Mouse (Mus musculus) C2C12 (cell line): ENCODE results near the gene Tcf15. TPM values are rescaled to one million over a fixed set of nuclear protein-coding genes. Genes with fewer than 3 reads are reported as not detected.

Experiments used
- H3K27me3 ChIP-seq: one replicate; pipeline ENCODE4 v1.6.1; 2011; ENCODE audit not compliant: control insufficient read depth, insufficient read depth, insufficient read length
- H3K36me3 ChIP-seq: one replicate; pipeline ENCODE4 v1.6.1; 2011; ENCODE audit not compliant: control insufficient read depth, insufficient read depth
- H3K4me3 ChIP-seq: one replicate; pipeline ENCODE4 v1.5.1; 2011; ENCODE audit warnings: mild to moderate bottlenecking, control low read depth; ENCODE audit not compliant: poor library complexity, insufficient read depth, severe bottlenecking
- H3K79me2 ChIP-seq: one replicate; pipeline ENCODE4 v1.6.1; 2011; ENCODE audit not compliant: control insufficient read depth, insufficient read depth
- H3K79me3 ChIP-seq: one replicate; pipeline ENCODE4 v1.6.1; 2011; ENCODE audit warnings: low read depth, control low read depth
- H3ac ChIP-seq: one replicate; pipeline ENCODE3; 2011; ENCODE audit warnings: low read depth; ENCODE audit not compliant: control insufficient read depth, insufficient read length
- CEBPB ChIP-seq: IDR thresholded peaks from one replicate; pipeline ENCODE4 v1.6.1; 2011; ENCODE audit warnings: low read depth, mild to moderate bottlenecking, control low read depth, moderate library complexity
- CTCF ChIP-seq: IDR thresholded peaks from one replicate; pipeline ENCODE4 v1.5.1; 2011; ENCODE audit not compliant: control insufficient read depth, insufficient read depth, insufficient read length
- FOSL1 ChIP-seq: IDR thresholded peaks from one replicate; pipeline ENCODE4 v1.8.0; 2011; ENCODE audit warnings: mild to moderate bottlenecking, low read length; ENCODE audit not compliant: poor library complexity, insufficient read depth, severe bottlenecking
- MAX ChIP-seq: IDR thresholded peaks from one replicate; pipeline ENCODE4 v1.6.1; 2011; ENCODE audit warnings: mild to moderate bottlenecking, control low read depth
- MYOD1 ChIP-seq: IDR thresholded peaks from one replicate; pipeline ENCODE4 v1.6.1; 2011; ENCODE audit warnings: low read depth; ENCODE audit not compliant: control insufficient read depth, insufficient read length
- MYOG ChIP-seq: IDR thresholded peaks from one replicate; pipeline ENCODE4 v1.6.1; 2011; ENCODE audit not compliant: control insufficient read depth, insufficient read length; ENCODE audit errors: extremely low read depth
- USF1 ChIP-seq: IDR thresholded peaks from one replicate; pipeline ENCODE4 v1.6.1; 2011; ENCODE audit warnings: low read depth, mild to moderate bottlenecking, control low read depth, moderate library complexity
- long read RNA-seq, 2 experiments: library from polyadenylated mRNA; unstranded; transcript quantifications; one replicate each; pipeline ENCODE4 v2.0.0; 2019 to 2020
- polyA plus RNA-seq: library from polyadenylated mRNA; unstranded; fragments of >200 nt; fragmentation: generic; extraction: Trizol; gene quantifications from one replicate; pipeline ENCODE4 v1.2.1, GENCODE M21; 2012; ENCODE audit warnings: missing spikeins

Gene Tcf15
- not detected for polyA plus RNA-seq
- long read RNA-seq, experiment 1 = 0 reads
- long read RNA-seq, experiment 2 = 0 reads

DNA sequence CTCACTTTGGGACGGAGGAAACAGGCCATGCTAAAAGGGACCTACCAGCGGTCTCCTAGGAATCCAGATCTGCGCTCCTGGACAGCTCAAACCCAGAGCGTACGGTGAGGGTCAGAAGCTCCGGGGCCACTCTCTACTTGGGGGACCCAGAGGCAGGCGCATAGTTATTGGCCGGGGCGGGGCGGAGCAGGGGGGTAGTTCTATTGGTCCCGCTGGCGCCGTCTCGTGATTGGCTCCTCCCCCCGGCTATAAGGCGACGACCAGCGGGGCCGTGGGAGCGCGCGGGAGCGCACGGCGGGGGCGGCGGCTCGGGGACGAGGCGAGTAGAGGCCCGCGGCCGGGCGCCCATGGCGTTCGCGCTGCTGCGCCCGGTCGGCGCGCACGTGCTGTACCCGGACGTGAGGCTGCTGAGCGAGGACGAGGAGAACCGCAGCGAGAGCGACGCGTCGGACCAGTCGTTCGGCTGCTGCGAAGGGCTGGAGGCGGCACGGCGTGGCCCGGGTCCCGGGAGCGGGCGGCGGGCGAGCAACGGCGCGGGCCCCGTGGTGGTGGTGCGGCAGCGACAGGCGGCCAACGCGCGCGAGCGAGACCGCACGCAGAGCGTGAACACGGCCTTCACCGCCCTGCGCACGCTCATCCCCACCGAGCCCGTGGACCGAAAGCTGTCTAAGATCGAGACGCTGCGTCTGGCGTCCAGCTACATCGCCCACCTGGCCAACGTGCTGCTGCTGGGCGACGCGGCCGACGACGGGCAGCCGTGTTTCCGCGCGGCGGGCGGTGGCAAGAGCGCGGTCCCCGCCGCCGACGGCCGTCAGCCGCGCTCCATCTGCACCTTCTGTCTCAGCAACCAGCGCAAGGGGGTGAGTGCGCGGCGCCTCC is at the start of gene Tcf15:
Gene Tcf15, plus strand, starts transcription at position 283 of the 879 bp plus-strand sequence.
- H3K79me3 ChIP-seq = no peaks in the 10 kb centered on the region
- H3K79me2 ChIP-seq = no peaks in the 10 kb centered on the region
- no peak within 1 kb of the TSS for H3ac ChIP-seq
- H3K27me3 ChIP-seq = peaks cover 81% of the 10 kb centered on the region
- no peak within 1 kb of the TSS for H3K4me3 ChIP-seq
- TF ChIP-seq MAX (no peak), USF1 (no peak), FOSL1 (no peak), CEBPB (no peak), MYOD1 (no peak), MYOG (no peak), CTCF (no peak)
- H3K36me3 ChIP-seq = no peaks in the 10 kb centered on the region

DNA sequence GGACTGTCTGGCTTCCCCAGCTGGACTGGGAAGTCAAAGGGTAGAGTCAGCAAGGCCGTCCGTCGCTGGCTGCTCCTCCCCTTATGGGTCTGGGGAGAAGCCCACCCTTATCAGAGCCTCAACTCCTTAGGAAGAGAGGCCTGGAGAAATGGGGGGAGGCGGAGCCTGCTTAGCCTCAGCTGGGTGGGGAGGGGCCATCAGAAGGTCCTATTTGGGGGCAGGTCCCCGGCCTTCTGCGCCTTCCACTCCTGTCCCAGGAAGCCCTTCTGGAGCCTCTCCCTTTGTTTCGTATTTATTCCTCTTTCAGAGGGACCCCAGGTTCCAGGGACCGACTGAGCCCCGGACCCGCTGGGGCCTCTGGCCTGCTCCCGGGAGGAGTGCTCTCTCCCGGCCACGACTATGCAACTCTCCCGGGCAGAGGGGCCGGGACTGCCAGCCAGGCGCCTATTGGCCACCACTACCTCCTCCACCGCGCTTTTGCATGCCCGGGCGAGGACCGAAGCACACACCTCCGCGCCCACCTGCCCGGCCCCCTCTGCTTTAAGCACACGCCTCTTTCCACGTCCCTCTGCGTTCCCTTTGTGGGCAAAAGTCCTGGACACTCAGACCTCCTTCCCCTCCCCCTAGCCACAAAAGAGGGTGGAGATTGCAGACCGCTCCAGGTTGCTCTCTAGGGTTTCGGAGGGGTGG is 48.4 kb upstream of the Tcf15 start:
- H3ac ChIP-seq = no peak overlapping the region
- TF ChIP-seq MAX (no peak), FOSL1 (no peak), MYOG (no peak), MYOD1 (no peak), CEBPB (no peak), USF1 (no peak), CTCF (no peak)
- no peak overlapping the region for H3K4me3 ChIP-seq
- H3K79me2 ChIP-seq = no peaks in the 10 kb centered on the region
- no peaks in the 10 kb centered on the region for H3K79me3 ChIP-seq
- peaks cover 10% of the 10 kb centered on the region for H3K27me3 ChIP-seq
- no peaks in the 10 kb centered on the region for H3K36me3 ChIP-seq

GRCm38 (mm10) chr2:152096922-152097321 is 46.4 kb upstream of the Tcf15 start:
- Histone ChIP-seq H3K27me3 (peaks cover 11% of the 10 kb centered on the region), H3ac (no peak overlapping the region), H3K79me3 (no peaks in the 10 kb centered on the region), H3K79me2 (no peaks in the 10 kb centered on the region), H3K4me3 (no peak overlapping the region), H3K36me3 (no peaks in the 10 kb centered on the region)
- TF ChIP-seq MYOG = no peak
- no peak for TF ChIP-seq MAX
- no peak for TF ChIP-seq CTCF
- no peak for TF ChIP-seq USF1
- no peak for TF ChIP-seq FOSL1
- no peak for TF ChIP-seq CEBPB
- TF ChIP-seq MYOD1 = no peak

DNA sequence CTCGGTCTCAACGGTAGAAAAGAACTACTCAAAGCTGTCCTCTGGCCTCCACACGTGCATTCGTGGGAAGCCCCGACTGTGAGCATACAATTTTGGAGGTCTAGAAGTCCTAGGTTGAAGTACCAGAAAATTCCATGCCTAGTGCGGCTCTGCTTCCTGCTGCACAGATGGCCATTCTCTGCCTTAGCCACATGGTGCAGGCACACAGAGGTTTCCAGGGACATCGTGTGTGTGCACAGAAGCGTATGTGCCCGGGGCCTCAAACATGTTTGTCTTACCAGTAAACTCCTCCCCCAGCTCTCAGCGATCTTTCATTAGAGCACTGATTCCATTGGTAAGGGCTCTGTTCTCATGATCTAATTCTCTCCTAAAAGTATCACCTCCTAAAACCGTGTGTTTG is 45.4 kb upstream of the Tcf15 start:
- Histone ChIP-seq H3K4me3 (no peak overlapping the region), H3K36me3 (no peaks in the 10 kb centered on the region), H3ac (no peak overlapping the region), H3K27me3 (peaks cover 13% of the 10 kb centered on the region), H3K79me2 (no peaks in the 10 kb centered on the region), H3K79me3 (no peaks in the 10 kb centered on the region)
- TF ChIP-seq CTCF (no peak), MYOG (no peak), MYOD1 (no peak), CEBPB (no peak), FOSL1 (no peak), MAX (no peak), USF1 (no peak)

DNA sequence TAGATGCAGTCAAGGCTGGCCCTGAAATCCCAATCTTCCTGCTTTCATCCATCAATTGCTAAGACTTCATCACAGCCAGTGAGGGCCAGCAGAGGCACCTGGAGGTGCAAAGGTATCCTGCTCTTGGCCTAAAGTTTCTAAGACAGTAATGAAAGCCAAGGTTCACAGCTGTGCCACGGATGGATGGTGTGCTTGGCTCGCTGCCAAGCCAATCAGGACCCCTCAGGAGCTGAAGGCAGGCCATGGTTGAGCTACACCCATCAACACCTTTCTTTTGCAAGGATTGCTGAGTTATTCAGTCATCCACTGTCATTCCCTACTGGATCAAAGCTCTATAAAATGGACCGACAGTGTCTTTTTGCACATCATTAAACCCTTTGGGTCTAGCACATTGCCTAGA is 43.8 kb upstream of the Tcf15 start:
- H3K4me3 ChIP-seq = no peak overlapping the region
- no peaks in the 10 kb centered on the region for H3K79me3 ChIP-seq
- no peak for TF ChIP-seq MYOD1
- no peak for TF ChIP-seq MYOG
- TF ChIP-seq MAX = no peak
- TF ChIP-seq CTCF = no peak
- TF ChIP-seq CEBPB = no peak
- TF ChIP-seq USF1 = no peak
- no peak for TF ChIP-seq FOSL1
- H3K27me3 ChIP-seq = peaks cover 13% of the 10 kb centered on the region
- H3ac ChIP-seq = no peak overlapping the region
- no peaks in the 10 kb centered on the region for H3K79me2 ChIP-seq
- H3K36me3 ChIP-seq = no peaks in the 10 kb centered on the region
